Mouse (Mus musculus) small intestine, adult 2 months (tissue): ENCODE data around the gene Slc2a4. TPM values are rescaled to one million over a fixed set of nuclear protein-coding genes. Genes with fewer than 3 reads are reported as not detected.
A peak's percentile ranks its signal among the peaks of the same experiment; 100 is the strongest.

ENCODE experiments used
- H3K27ac ChIP-seq: fragments of 200-500 bp; 2 replicates; pipeline ENCODE4 v1.5.1; 2012; ENCODE audit warnings: low read depth, low read length, control low read depth, inconsistent platforms; ENCODE audit not compliant: insufficient read depth
- H3K27me3 ChIP-seq: fragments of 200-500 bp; 2 replicates; pipeline ENCODE4 v1.6.1; 2012; ENCODE audit warnings: mild to moderate bottlenecking, moderate library complexity, low read length, inconsistent platforms; ENCODE audit not compliant: control insufficient read depth, insufficient read depth
- H3K36me3 ChIP-seq: fragments of 200-500 bp; 2 replicates; pipeline ENCODE4 v1.6.1; 2012; ENCODE audit warnings: mild to moderate bottlenecking, low read length, control low read depth, inconsistent platforms; ENCODE audit not compliant: control insufficient read depth, insufficient read depth
- H3K4me1 ChIP-seq: fragments of 200-500 bp; 2 replicates; pipeline ENCODE4 v1.6.1; 2012; ENCODE audit warnings: low read length, inconsistent platforms, mixed read lengths; ENCODE audit not compliant: control insufficient read depth, insufficient read depth, insufficient read length
- H3K4me3 ChIP-seq: fragments of 200-500 bp; 2 replicates; pipeline ENCODE4 v1.5.1; 2012; ENCODE audit warnings: low read depth, mild to moderate bottlenecking, control low read depth, inconsistent platforms, low read length, moderate library complexity
- CTCF ChIP-seq: fragments of 200-500 bp; IDR thresholded peaks from 2 replicates; pipeline ENCODE4 v1.5.1; 2012; ENCODE audit warnings: low read depth, mild to moderate bottlenecking, control low read depth, inconsistent platforms, low read length, moderate library complexity, mixed read lengths; ENCODE audit not compliant: insufficient replicate concordance, insufficient read length; ENCODE audit errors: extremely low read depth
- POLR2A ChIP-seq: fragments of 200-500 bp; IDR thresholded peaks from 2 replicates; pipeline ENCODE4 v1.6.1; 2012; ENCODE audit warnings: low read depth, mild to moderate bottlenecking, control low read depth, inconsistent platforms, low read length, moderate library complexity
- WGBS: fragments of 180-500 bp; shearing (Covaris S2); methylation state at CpG from one replicate; pipeline ENCODE4 v1.1.7; 2018; 5-methylcytosine and 5-hydroxymethylcytosine counted together
- polyA plus RNA-seq: library from polyadenylated mRNA; depleted of rRNA; stranded (reverse); fragments of >200 nt; gene quantifications from 2 replicates; pipeline ENCODE4 v1.2.3, GENCODE M21; 2012

The Slc2a4 gene
- polyA plus RNA-seq, 1 experiment: 11.2 TPM

DNA sequence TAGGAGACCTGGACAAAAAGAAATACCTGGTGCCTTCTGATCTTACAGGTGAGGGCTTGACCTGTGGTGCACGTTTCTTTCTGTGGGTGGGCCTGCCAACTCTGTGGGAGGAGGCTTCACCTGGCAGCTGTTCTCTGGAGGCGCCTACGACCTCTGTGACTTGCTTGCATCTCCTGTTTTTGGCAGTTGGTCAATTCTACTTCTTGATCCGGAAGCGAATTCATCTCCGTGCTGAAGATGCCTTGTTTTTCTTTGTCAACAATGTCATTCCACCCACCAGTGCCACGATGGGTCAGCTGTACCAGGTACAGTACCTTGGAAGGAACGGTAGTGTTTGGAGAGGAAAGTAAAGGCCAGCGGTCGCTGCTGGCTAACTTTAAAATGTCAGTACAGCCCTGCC lies 44.4 kb upstream of the Slc2a4 start:
- H3K27me3 ChIP-seq: no peaks in the 10 kb centered on the region
- H3K4me1 ChIP-seq: peaks cover 5% of the 10 kb centered on the region
- peaks cover 37% of the 10 kb centered on the region for H3K36me3 ChIP-seq
- peak overlapping the region; percentile 54 for H3K4me3 ChIP-seq
- H3K27ac ChIP-seq: peak overlapping the region; percentile 6; the same call in 1 of the 2 replicates
- WGBS: 32% methylated on average over 10 of the region's 10 CpGs
- TF ChIP-seq POLR2A: no peak
- TF ChIP-seq CTCF: no peak

DNA sequence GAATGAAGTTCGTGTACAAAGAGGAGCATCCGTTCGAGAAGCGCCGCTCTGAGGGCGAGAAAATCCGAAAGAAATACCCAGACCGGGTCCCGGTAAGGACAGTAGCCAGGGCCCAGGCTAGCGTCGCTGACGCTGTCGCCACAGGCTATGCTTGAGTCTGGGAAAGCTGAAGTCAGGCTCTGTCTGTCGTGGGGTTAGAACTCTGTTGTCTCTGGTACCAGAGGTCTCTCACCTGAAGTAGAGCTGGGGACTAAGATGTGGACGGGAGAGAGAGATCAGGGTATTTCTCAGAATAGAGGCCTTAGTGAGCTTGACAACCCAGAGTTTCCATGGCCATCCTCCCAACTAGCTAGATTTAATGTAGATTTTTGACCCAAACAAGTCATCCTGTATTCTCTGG lies 43.7 kb upstream of the Slc2a4 start:
- under 1% methylated on average over 15 of the region's 15 CpGs for WGBS
- TF ChIP-seq POLR2A: no peak
- no peak for TF ChIP-seq CTCF
- Histone ChIP-seq H3K4me3 (peak overlapping the region; percentile 86), H3K4me1 (peaks cover 5% of the 10 kb centered on the region), H3K27ac (peak overlapping the region; percentile 96), H3K27me3 (no peaks in the 10 kb centered on the region), H3K36me3 (peaks cover 42% of the 10 kb centered on the region)

DNA sequence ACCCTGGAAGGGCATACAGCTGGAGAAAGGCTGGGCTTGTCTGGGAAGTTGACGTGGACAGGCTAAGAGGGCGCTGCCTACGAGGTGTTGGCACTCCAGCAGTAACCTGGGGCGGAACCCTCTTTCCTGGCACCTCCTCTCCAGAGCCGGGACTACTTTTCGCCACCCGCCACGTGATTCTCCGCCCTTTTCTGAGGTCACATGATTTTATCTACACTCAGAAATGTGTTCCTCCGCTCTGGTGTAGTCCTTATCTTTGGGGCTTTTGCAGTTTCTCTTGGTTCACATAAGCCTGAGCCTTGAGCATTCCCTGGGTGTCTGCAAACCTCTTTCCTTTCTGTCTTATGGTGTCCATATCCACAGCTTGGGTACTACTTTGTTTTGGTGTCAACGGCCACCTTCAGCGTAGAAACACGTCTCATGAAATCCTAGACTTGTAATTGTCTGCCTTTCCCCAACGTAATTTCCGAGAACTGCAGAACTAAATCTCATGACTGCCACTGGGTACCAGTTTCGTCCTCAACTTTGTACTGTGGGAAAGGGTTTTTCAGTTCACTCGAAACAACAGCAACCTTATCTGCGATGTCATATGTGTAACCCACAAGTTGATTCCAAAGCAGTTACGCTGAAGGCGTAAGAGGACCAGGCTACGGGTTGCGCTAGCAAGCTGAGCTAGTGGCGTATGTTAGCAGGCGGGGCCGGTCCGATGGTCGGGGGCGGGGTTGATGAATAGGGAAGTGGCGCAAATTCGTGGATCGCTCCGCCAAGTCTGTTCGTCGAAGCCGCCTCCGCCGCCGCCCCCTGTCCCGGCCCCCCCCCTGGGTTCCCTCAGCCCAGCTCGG lies 43.1 kb upstream of the Slc2a4 start, which contains the start of gene Gabarap:
Gabarap (plus strand) TSS at position 294 of the 842 bp plus-strand sequence.
- no peaks in the 10 kb centered on the region for H3K27me3 ChIP-seq
- H3K4me1 ChIP-seq: peaks cover 5% of the 10 kb centered on the region
- under 1% methylated on average over 40 of the region's 40 CpGs for WGBS
- TF ChIP-seq POLR2A: peak; percentile 64; the same call in 1 of the 2 replicates
- no peak for TF ChIP-seq CTCF
- H3K36me3 ChIP-seq: peaks cover 47% of the 10 kb centered on the region
- H3K27ac ChIP-seq: peak within 1 kb of the TSS; percentile 99
- H3K4me3 ChIP-seq: peak within 1 kb of the TSS; percentile 86

DNA sequence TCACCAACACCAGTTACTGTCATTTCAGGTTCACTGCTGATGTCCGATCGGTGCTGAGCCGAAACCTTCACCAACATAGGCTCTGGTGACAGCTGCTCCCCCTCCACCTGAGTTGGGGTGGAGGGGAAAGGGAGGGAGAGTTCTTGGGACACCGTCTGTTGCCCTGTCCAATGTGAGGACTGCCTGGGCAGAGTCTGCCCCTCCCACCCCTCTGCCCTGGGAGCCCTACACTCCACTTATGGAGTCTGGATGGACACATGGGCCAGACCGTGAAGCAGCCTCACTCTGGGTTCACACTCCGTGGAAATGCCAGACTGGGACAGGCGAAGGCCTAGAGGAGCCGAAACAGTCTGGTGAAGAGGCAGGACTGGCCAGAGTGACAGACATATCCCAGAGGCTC lies 42.0 kb upstream of the Slc2a4 start:
- Histone ChIP-seq H3K4me3 (no peak overlapping the region), H3K4me1 (peaks cover 5% of the 10 kb centered on the region), H3K27ac (0 out of 2 replicates have a peak overlapping the region, but pooled peaks have one; percentile 15), H3K36me3 (peaks cover 53% of the 10 kb centered on the region), H3K27me3 (no peaks in the 10 kb centered on the region)
- no peak for TF ChIP-seq POLR2A
- no peak for TF ChIP-seq CTCF
- whole genome bisulfite sequencing: 91% methylated on average over 8 of the region's 8 CpGs

DNA sequence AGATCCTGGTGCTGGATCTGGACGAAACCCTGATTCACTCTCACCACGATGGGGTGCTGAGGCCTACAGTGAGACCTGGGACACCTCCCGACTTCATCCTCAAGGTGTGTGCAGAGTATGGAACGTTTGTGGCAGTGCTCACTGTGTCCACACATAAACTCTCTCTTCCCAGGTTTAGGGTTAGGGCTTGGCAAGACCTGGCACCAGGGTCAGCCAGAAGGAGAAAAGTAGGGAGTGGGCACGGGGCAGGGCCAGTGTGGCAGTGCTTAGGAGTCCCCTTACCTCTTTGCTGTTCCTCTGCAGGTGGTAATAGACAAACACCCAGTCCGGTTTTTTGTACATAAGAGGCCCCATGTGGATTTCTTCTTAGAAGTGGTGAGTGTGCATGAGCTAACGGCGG lies 36.4 kb upstream of the Slc2a4 start:
- Histone ChIP-seq H3K27me3 (no peaks in the 10 kb centered on the region), H3K4me3 (no peak overlapping the region), H3K4me1 (peaks cover 8% of the 10 kb centered on the region; the same call in 1 of the 2 replicates), H3K27ac (no peak overlapping the region), H3K36me3 (peaks cover 36% of the 10 kb centered on the region)
- WGBS: 87% methylated on average over 8 of the region's 8 CpGs
- TF ChIP-seq CTCF: no peak
- no peak for TF ChIP-seq POLR2A

DNA sequence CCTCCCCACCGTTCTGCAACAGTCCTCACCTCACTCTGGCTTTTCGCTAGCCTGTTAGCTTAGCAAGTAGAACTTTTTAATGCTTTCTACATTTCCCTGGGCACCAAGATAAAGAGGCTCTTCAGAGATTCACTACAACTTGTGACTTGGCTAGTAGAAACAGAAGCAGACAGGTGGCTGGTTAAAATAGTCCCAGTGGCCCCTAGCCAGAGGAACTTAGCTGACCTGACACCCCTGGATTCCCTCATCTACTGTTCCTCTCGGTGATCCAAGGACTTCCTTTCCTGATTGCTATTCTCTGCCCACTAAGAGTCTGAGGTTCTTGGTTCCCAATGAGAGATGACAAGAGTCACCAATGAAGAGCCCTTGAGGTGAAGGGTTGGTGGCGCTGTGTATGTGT lies 35.4 kb upstream of the Slc2a4 start:
- Histone ChIP-seq H3K36me3 (peaks cover 26% of the 10 kb centered on the region), H3K27ac (no peak overlapping the region), H3K4me1 (peaks cover 8% of the 10 kb centered on the region; the same call in 1 of the 2 replicates), H3K4me3 (no peak overlapping the region), H3K27me3 (no peaks in the 10 kb centered on the region)
- TF ChIP-seq CTCF (no peak), POLR2A (no peak)
- WGBS: 77% methylated on average over 4 of the region's 4 CpGs

DNA sequence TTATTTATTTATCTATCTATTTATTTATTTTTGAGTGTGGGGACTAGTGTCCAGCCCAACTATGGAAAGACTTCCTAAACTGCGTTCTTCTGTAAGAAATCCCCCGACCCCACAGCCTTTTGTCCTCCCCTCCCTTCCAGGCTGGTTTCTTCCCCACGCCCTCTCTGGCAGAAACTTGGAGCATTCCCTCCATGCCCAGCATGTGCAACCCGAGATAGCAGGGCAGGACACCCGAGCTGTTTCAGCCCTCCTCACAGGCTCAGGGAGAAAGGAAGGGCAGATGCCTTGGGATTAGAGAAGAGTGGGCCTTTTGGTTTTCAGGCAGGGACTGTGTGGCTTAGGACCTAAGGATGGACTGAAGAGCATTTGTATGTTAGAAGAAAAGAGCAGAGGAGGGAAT lies 34.9 kb upstream of the Slc2a4 start:
- Histone ChIP-seq H3K27me3 (no peaks in the 10 kb centered on the region), H3K36me3 (peaks cover 24% of the 10 kb centered on the region), H3K4me3 (no peak overlapping the region), H3K27ac (no peak overlapping the region), H3K4me1 (peaks cover 8% of the 10 kb centered on the region; the same call in 1 of the 2 replicates)
- TF ChIP-seq POLR2A: no peak
- TF ChIP-seq CTCF: no peak
- WGBS: 28% methylated on average over 5 of the region's 5 CpGs
